Mouse (Mus musculus) retina, embryonic 14.5 days (tissue): ENCODE results near the gene Alk.

Experiments
- DNase-seq: peaks from one replicate; pipeline ENCODE4 v3.0.0-alpha.2; 2015; ENCODE audit warnings: low spot score

Gene Alk

DNA sequence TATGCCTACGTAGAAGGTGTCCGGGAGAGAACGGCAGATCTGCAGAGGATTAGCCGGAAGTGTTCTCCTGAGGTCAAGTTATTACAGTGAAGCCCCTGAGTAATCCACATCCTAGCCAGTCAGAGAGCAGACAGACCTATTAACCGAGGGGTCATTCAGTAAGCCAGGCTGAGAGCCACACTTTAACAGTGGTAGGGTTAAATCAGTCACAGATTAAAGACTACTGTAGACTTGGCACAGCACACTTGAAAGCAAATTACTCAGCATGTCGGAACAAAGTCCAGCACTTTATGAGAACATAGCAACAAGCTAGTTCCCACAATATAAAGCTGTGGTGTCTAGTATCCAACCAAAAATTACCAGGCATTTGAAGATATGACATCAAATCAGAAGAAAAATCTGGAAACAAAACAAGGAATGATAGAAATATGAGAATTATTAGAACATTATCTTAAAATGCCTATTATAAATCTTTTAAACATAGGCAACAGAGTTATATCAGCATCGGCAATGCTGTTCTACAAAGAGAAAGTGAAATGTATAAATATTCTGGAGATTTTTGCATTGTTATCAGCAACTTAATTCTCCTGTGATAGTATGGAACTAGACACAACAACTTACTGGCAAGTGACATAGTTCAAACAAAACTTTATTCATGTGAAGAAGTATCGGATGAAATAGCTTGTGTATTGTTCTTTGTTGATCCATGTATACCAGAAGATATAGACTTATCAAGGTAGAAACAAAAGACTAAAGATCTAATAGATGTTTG is 472.1 kb downstream of the Alk start:
- peak; percentile 14 for DNase-seq

DNA sequence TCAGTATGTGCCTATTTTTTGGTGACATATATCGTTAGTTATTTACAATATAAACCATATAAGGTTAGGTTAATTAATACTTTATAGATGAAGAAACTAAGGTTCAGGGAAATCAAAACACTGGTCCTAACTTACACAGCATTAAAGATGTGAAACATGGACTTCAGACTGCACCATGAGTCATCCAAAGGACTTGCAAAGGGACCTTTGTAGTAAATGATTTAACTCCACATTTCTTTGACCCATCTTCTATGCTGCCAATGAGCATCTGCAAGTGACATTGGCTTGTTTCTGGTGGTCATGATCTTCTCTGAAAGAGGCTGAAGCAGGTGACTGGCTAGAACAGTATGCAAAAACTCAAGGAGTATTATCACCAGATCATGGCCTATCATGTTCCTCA is 482.8 kb downstream of the Alk start:
- no peak for DNase-seq

DNA sequence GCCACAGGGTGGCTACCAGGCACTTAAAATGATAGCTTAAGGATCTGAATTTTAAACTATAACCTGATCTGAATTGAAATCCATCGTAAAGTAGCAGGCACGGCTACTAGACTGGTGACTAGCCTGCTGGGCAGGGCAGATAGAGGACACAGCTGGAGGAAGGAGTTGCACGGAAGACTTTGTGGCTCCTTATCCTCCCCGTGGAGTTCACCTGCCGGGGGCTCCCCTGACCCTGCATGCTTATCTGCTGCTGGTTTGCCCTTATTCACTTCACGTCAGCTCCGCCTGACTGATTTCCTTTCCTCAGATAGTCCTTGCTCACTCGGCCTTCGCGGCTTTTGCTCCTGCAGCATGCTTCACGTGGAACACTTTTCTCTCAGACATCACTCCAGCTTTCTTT is 484.1 kb downstream of the Alk start:
- peak; percentile 5 for DNase-seq

GRCm38 (mm10) chr17:72118376-72118775 is 486.1 kb downstream of the Alk start:
- no peak for DNase-seq

DNA sequence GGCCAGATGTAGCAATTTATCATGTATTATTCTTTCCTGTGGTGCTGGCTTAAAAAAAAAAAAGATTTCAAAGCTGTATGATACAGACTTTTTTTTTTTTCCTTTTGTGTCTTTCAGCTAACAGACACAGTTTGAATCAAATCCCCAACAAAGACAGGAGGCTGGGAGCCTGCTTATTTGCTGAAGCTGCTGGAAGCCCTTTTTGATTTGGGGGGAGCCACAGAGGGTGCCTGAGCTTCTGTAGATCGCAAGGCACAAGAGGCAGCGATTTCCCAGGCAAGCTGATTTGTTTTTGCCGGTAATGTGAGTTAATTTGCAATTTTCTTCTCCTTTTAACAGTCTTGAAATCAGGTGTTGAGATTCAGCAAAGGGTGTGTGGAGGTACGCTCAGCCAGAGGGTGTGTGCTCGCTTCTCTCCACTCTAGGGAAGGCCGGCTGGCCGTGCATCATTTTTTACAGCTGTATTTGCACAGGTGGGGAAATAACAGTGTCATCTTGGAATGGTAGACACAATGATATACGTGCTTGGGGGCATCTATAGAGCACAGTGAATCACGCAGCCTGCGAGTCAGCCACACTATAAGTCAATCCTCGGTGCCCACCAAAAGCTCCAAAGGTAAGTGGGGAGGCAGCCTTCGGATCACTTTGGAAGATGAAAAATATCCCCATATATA is 489.0 kb downstream of the Alk start:
- DNase-seq = no peak

DNA sequence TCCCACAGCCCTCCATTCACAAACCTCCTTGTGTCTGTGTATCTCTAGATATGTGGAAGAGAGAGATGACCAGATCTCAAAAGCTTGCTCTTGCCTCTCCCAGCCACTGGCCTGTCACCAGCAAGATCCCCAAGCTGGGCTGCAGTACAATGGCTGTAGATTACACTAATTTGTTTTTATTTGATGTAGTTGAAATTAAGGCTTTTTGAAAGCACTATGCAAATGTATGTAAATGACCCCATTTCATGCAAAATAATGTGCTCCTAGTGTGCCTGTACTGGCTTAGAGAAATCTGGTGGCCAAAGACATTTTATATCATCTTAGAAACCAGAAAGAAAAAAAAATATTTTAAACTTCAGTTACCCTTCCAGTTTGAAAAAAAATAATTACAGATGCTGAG is 492.4 kb downstream of the Alk start:
- no peak for DNase-seq

DNA sequence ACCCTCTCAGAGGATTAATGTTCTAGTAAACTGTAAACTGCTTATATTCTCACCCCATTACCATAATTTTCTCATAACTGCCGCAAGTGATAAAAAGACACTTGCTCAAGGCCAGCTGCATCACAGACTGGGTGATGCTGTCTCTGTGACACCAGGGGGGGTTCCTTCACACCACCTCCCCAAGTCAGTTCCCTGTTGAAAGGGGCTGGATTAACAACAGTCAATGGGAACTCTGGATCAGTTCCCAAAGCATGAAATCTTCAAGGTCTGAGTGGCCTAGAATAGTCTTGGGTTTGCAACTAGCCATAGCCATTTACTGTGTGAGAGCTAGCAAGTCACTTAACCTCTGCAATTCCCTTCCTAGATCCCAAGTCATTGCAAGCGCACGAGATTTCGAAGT is 492.9 kb downstream of the Alk start:
- DNase-seq = no peak

GRCm38 (mm10) chr17:72087261-72087703 is 517.1 kb downstream of the Alk start:
- peak; percentile 32 for DNase-seq

GRCm38 (mm10) chr17:72081396-72081795 is 523.0 kb downstream of the Alk start:
- DNase-seq = no peak

- peak; percentile 69 for DNase-seq
These were observed 528.0 kb downstream of the Alk start for GRCm38 (mm10) chr17:72076306-72076921.

- no peak for DNase-seq
These were observed 532.6 kb downstream of the Alk start for GRCm38 (mm10) chr17:72071871-72072270.

- DNase-seq = no peak
These were observed 536.3 kb downstream of the Alk start for GRCm38 (mm10) chr17:72068176-72068575.

- no peak for DNase-seq
These were observed 541.4 kb downstream of the Alk start for GRCm38 (mm10) chr17:72062978-72063377.

GRCm38 (mm10) chr17:72059312-72059711 is 545.1 kb downstream of the Alk start:
- DNase-seq = no peak

- no peak for DNase-seq
These were observed 558.8 kb downstream of the Alk start for GRCm38 (mm10) chr17:72045671-72046070.

GRCm38 (mm10) chr17:72043667-72044390 is 560.6 kb downstream of the Alk start:
- no peak for DNase-seq

DNA sequence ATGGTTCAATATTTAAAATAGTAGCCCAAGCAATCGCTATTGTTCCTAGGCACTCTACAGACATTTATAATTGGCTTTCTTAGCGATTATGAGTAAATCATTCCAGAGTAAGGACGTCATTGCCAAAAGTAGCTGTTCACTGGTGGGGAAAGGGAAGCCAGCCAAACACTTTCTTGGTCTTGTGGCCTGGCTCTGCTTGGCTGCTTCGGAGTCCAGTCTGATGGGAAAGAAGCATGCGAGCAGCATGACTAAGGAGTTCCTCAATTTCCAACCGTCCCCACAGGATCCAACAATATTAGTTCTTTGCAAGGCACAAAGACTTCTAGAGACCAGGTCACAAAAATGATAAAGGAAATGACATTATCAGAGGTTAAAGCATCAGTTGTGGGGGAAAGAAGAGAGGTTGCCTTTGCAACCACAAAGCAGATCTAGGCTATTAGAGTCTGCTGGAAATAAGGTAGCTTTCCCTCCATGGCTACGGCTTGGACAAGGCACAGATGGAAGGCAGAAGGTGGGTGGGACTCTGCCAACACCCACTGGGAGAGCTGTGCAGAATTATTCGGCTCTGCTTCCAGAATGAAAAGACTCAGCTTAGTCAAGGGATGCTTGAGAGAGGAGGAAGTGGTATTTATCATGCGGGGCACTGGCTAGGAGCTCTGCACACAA is 561.3 kb downstream of the Alk start:
- peak; percentile 44 for DNase-seq

- peak; percentile 36 for DNase-seq
These were observed 565.1 kb downstream of the Alk start for GRCm38 (mm10) chr17:72039176-72039948.

- DNase-seq = no peak
These were observed 566.1 kb downstream of the Alk start for GRCm38 (mm10) chr17:72038371-72038770.

- no peak for DNase-seq
These were observed 573.8 kb downstream of the Alk start for GRCm38 (mm10) chr17:72030672-72031071.

GRCm38 (mm10) chr17:72023323-72023722 is 581.1 kb downstream of the Alk start:
- DNase-seq = no peak
